Mouse (Mus musculus) ES-E14 (cell line): ENCODE measurements around the gene Phlpp1.

Experiments used
- CHD2 ChIP-seq: IDR thresholded peaks from 2 replicates; pipeline ENCODE4 v1.6.1; 2014; ENCODE audit warnings: mild to moderate bottlenecking, low read depth, low read length, inconsistent platforms
- HCFC1 ChIP-seq: IDR thresholded peaks from 2 replicates; pipeline ENCODE4 v1.6.1; 2012; ENCODE audit warnings: low read length, inconsistent platforms, borderline replicate concordance; ENCODE audit not compliant: insufficient read depth
- MAFK ChIP-seq: IDR thresholded peaks from 2 replicates; pipeline ENCODE4 v1.6.1; 2014; ENCODE audit warnings: mild to moderate bottlenecking, low read depth, low read length, inconsistent platforms; ENCODE audit not compliant: insufficient read depth
- ZC3H11A ChIP-seq: IDR thresholded peaks from 2 replicates; pipeline ENCODE4 v1.6.1; 2012; ENCODE audit warnings: low read depth, mild to moderate bottlenecking, inconsistent platforms, low read length, borderline replicate concordance
- ZNF384 ChIP-seq: IDR thresholded peaks from 2 replicates; pipeline ENCODE4 v1.6.1; 2012; ENCODE audit warnings: low read depth, low read length, inconsistent platforms

DNA sequence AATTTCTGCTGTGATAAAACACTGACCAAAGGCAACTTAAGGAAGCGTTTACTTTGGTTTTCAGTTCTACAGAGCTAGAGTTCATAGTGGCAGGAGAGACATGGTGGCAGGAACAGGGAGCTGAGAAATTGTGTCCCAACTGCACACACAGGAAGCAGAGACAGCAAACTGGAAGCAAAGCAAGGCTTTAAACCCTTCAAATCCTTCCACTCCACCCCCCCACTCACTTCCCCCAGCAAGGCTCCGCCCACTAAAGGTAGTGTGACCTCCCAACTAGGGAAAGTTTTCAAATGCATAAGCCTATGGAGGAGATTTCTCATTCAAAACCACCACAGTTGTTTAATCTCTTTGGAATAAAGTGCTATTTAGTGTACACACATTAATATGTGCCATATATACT is 32.9 kb upstream of the Phlpp1 start:
- TF ChIP-seq CHD2, result no peak
- TF ChIP-seq ZC3H11A, result no peak
- no peak for TF ChIP-seq MAFK
- no peak for TF ChIP-seq ZNF384
- TF ChIP-seq HCFC1, result no peak
